Mouse (Mus musculus) spleen, adult 10 weeks (tissue): ENCODE results near the gene Tex19.1. TPM values are rescaled to one million over a fixed set of nuclear protein-coding genes. Genes with fewer than 3 reads are reported as not detected.

Source experiments
- polyA plus RNA-seq: library from polyadenylated mRNA; stranded (reverse); fragments of 350-450 nt; fragmentation: Illumina TruSeq; extraction: RNeasy Lipid Tissue Mini Kit (QIAGEN cat#74804); gene quantifications from one replicate; pipeline ENCODE4 v1.2.3, GENCODE M21; 2015; ENCODE audit warnings: low replicate concordance; ENCODE audit not compliant: insufficient read depth

Tex19.1 gene
- not detected for polyA plus RNA-seq

DNA sequence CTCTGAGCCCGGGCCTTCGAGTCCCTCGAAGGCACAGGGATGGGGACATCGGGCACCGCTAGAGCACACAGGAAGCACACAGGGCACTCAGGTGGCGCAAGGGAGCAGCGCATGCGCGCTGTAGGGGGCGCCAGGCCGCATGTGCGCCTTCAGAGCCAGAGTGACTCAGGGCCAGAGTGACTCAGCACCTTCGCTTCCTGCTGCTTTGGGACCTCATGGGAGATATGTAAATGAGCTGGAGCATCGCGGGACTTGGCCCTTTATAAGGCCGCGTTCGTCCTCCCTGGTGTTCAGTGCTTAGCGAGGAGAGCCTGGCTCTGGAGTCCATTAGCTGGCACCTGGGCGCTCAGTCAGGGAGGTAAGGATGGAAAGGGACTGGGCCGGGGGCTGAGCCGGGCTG, at the start of gene Tex19.1:
TSS of gene Tex19.1 (plus strand) at position 279 of the 400 bp plus-strand sequence.

GRCm38 (mm10) chr11:121118577-121118976, 27.4 kb upstream of the Tex19.1 start, which contains the start of gene Tex19.2:
TSS of gene Tex19.2 (minus strand) at chr11:121118677.

GRCm38 (mm10) chr11:121159971-121160370, 14.0 kb downstream of the Tex19.1 start, which contains the start of gene Uts2r:
TSS of gene Uts2r (plus strand) at chr11:121160271.

Other genes starting within 250 kb of the Tex19.1 start
- 0.43 TPM for gene Ccdc57, start 213.3 kb upstream of the Tex19.1 start, polyA plus RNA-seq
- 2.0 TPM for gene Slc16a3, start 197.7 kb upstream of the Tex19.1 start, polyA plus RNA-seq
- gene Csnk1d, start 154.8 kb upstream of the Tex19.1 start, polyA plus RNA-seq = 123 TPM
- gene Cd7, start 106.7 kb upstream of the Tex19.1 start, polyA plus RNA-seq = 54.7 TPM
- not detected for gene Sectm1b, start 82.6 kb upstream of the Tex19.1 start, polyA plus RNA-seq
- gene Sectm1a, start 64.9 kb upstream of the Tex19.1 start, polyA plus RNA-seq = 11.3 TPM
- not detected for gene Tex19.2, start 27.5 kb upstream of the Tex19.1 start, polyA plus RNA-seq
- gene Uts2r, start 14.1 kb downstream of the Tex19.1 start, polyA plus RNA-seq = not detected
- 9.2 TPM for gene Hexdc, start 58.3 kb downstream of the Tex19.1 start, polyA plus RNA-seq
- gene Ogfod3, start 58.6 kb downstream of the Tex19.1 start, polyA plus RNA-seq = 4.4 TPM
- gene Cybc1, start 83.2 kb downstream of the Tex19.1 start, polyA plus RNA-seq = 178 TPM
- gene Narf, start 91.1 kb downstream of the Tex19.1 start, polyA plus RNA-seq = 26.9 TPM
- 21.6 TPM for gene Foxk2, start 113.8 kb downstream of the Tex19.1 start, polyA plus RNA-seq
- gene Wdr45b, start 208.3 kb downstream of the Tex19.1 start, polyA plus RNA-seq = 37.4 TPM
- 0.66 TPM for gene Rab40b, start 242.1 kb downstream of the Tex19.1 start, polyA plus RNA-seq